Mouse (Mus musculus) gastrocnemius, postnatal 25 days (tissue): ENCODE measurements around the gene Akap13. TPM values are rescaled to one million over a fixed set of nuclear protein-coding genes. Genes with fewer than 3 reads are reported as not detected.

ENCODE experiments used
- DNase-seq: peaks from one replicate; pipeline ENCODE4 v3.0.0; 2022
- total RNA-seq, 2 experiments: library from RNA; stranded (reverse); gene quantifications; 1 replicate in 1 of 2; 2 replicates in 1 of 2; pipeline ENCODE4 v1.2.3; 2021

The Akap13 gene
- total RNA-seq, 2 experiments from 2014 or later = 51.5 to 63.2 TPM

DNA sequence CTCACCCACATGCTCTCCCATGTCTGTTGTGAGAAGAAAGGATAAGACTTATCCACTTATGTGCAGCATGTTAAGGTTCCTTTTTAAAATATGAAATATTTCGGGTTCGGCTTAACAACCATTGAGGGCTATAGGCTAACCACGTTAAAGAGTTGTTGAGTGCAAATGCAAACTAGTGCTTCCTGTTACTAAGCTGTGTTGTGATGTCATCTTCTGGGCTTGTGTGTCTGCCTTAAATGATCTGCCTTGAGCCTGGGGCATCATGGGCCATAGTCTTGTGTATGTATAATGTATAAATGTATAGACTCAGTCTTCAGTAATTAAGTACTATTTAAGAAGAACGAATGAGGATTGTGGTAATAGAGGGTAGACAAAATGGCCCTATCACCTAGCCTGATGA, 104.6 kb downstream of the Akap13 start:
- DNase-seq = no peak

DNA sequence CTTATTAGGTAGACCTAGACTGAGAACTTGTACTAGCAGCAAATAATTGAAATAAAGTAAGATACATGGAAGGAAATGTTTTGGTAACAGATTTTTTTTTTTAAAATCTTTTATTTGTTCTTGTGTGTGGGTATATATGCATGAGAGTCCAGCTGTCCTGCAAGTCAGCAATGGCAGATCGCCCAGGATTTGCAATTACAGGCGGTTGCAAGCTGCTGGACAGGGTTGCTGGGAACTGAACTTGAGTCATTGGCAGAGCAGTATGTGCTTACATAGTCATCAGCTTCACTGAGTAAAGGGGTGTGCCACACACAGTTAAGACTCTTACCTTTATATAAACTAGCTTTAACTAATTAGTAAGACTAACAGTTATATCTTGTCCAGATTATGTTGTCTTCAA, 105.2 kb downstream of the Akap13 start:
- DNase-seq = no peak

DNA sequence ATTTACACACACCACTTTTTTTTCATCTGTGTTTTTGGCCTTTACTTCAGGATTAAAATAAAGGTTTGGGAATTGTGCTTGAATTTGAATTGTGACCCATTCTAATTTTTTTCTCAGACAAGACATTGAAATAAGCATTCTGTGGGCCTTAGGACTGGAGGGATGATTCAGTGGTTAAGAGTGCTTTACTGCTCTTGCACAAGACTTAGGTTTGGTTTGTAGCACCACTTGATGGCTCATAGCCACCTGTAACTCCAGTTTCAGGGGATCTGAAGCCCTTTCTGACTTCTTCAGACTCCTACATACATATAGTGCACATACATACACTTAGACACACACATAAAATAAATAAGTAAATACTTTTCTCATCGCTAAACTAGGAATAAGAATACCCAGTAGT, 105.8 kb downstream of the Akap13 start:
- DNase-seq = no peak

DNA sequence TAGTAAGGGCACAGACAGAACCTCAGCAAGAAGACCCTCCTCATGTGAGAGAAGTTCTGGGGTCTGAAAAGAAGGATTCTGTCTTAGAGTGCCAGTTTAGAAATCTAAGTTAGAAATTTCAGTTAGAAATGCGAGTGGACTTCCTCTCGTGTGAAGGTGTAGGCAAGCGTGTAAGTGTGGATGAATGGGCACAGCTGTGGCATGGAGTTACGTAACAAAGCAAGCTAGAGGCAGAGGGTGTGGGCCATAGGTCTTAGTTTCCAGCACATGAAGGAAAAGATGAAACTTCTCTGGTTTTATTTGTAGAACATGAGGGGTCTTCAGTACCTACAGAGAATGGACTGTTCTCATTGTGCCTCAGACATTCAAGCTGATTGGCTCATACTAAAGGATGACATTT, 112.9 kb downstream of the Akap13 start:
- no peak for DNase-seq

DNA sequence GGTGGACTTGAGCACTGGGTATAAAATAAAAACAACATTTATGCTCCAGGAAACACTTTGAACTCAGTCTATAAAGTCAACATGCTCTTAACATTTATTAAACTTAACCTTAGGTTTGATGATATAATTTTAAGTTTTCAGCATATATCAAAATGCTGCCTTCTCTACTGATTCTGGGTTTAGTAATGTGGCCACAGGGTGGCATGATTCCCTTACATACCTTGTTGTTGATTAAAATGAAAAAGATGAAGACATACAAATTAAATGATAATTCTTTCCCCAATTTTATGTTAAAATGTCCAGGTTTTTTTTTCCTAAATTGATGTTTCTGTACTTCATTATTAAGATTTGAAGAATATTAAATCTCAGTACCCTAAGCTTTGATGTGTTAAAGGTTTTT, 113.5 kb downstream of the Akap13 start:
- DNase-seq = no peak

DNA sequence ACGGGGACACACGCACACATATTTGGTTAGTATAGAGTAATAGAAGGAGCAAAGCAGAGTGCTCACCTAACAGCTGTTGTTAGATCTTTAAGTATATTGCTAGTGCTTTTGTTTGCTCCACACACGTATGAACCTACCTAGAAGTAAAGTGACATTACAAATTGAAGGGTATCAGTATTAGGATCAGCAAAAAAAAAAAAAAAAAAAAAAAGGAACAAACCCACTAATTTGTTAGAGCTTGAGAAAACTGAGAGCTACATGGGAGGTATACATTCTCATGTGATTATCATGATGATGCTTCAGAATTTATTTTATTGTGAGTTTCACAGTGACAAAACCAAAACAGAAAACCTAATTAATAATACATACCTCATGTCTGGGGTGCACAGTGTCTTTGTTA, 114.9 kb downstream of the Akap13 start:
- no peak for DNase-seq

DNA sequence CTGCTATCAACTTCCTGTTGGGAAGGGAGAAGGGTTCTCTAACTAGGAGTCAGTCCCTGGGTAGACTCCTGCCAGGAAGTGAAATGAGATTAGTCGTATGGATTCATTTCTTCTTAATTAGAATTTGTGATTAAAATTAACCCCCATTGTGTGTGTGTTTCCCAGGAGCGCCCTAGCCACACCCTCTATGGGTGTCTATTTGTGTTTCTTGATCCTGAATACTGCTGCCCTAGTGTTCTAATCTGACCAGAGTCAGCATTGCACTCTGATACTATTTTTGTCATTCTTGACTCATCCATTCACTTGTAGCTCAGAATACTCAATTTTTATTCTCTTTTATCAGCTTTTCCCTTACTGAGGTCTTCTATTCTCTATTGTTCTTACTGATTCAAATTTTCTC, 115.7 kb downstream of the Akap13 start:
- no peak for DNase-seq

DNA sequence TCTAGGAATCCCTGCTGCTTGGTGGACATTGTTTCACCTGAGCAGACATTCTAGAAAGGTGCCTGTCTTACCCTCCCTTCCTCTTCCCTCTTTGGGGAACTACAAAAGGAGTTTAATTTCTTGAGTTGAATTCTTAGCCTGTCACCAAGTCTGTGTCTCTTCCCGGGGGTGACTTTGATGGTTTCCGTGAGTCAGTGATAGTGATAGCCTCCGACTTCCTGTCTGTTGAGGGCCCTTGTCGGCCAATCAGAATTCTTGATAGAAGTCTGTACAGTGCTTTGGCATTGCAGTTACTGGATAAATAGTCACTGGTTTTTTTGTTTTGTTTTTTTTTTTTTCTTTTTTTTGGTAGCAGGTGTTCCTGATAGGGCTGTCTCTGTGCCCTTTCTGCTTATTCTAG, 116.8 kb downstream of the Akap13 start:
- DNase-seq = no peak

DNA sequence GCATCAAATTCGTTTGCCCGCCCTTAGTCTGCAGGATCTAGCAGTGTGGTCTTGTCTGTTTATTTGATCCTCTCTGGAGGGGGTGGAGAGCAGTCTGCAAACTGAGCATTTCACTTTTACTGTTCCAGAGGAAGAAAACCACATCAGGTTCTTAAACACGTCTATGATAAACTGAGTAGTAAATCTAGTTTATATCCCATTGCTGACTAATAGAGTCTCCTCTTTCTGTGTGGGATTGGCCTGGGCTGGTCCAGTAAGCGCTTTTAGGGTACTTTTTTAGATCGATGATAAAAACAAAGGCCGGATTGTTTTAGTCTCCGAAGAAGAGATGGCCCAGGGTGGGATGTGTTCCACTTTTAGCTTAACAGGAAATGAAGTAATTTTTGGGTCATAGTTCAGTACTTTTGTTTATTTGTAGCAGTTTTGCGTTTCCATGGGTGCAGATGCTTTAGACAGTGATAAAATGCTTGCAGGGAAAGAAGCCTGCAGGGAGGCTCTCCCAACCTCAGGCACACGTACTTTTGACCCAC, 119.9 kb downstream of the Akap13 start:
- DNase-seq = no peak

DNA sequence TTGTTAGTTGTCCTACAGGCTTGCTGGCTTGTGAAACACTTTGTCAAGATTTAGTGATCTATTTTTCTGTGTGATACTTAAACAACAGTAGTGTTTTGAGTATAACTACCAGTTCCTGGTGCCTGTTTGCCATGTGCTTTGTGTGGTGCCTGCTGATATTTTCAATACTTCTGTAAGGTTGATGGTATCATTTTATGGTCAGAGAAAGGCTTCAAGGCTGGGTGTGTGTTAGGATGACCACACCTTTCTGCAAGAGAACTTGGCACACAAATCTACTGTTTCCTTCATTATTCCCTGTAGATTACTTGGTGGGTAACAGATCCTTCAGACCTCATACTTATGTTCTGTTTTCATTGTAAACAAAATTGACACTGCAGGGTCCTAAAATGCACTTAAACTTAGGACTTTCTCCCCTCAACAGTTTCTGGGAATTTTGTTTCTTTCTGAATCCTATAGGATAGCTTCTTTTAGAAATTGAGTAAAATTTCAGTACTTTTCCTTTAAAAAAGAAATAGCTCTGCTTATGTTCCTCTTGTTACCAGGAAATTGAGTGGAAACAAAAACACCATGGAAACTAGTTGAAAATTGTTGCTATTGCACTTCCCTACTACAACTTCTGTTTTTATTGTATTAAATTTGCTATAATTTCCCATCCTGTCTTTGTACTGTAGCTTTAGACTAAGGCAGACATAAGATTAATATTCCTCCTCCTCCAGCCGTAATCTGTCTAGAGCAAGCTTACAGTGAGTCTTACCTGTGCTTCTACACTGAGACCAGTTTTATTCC, 120.7 kb downstream of the Akap13 start:
- DNase-seq = no peak

DNA sequence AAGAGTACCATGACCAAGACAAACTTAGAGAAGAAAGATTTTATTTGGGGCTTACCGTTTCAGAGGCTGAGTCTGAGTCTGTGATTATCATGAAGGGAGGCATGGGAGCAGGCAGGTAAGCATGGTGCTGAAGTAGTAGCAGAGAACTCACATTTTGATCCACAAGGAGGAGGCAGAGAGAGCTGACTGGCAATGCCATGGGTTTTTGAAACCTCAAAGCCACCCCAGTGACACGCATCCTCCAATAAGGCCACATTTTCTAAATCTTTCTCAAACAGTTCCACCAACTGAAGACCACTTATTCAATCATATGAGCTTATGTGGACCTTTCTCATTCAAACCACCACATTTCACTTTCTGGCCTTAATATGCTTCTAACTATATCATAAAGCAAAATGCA, 121.5 kb downstream of the Akap13 start:
- no peak for DNase-seq

DNA sequence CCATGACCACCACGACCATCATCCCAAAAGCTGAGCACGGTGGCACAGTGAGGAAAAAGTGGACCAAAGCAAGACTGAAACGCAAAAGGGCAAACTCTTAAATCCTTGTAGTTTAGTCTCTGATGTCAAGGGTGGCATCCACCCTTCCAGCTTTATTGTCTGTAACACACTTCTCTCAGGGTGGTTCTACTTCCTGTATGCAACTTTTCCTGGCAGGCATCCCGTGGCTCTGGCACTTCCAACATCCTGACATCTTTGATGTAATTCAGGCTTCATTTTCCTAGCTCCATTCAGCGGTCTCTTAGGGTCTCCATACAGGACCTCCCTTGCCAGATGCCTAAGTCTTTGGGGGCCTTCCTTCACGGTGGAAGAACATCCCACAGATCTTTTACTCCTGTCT, 122.0 kb downstream of the Akap13 start:
- no peak for DNase-seq

DNA sequence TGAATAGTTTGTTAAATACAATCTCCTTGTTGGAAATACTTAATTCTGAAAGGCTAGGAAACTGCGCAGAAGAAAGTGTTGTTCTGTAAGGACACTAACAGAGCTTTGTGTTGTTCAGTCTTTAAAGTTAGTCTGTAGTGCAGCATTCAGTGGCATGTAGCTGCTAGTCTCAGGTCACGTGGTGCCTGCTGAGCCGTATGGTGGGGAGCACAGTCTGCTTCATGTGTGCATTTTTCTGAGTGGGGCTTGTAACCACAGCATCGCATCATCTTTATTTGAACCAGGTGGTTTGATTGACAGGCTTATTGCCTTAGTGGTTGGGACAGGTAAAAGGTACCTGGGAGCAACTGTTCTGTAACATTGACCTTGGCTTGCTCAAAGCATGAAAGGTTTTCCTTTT, 123.3 kb downstream of the Akap13 start:
- DNase-seq = no peak

DNA sequence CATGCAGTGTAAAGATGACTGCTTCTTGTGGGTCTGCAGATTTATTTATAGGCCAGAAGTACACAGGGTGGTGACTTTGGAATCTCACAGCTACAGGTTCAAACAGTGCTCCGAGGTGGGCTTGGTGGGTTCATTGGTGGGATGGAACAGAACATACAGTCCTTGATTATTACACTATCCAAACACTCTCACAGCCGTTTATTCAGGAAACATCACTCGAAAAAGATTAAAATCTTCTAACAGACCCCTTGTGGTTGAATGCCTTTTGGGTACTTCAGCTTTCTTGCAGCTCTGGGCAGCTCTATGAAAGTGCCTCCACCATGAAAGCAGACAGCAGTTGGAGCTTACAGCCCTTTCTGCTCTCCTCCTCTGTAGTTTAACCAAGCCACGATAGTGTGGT, 126.8 kb downstream of the Akap13 start:
- DNase-seq = no peak

DNA sequence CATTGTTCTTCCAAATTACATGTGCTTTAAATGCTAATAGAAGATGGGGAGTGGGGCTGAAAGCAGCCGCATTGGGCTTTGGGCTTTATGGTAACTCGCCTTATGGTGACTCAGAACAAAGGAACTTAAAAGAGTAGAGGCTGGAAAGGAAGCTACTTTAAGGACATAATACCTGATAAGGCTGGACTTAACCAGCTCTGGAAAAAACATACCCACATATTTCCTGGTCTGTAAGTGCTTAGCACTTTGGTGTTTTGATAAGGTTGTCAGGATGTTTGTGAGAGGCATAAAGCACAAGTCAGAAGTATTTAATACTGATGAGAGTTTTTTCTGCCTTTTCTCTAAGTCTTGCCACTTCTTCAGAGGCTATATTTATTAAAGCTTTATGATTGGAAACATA, 128.8 kb downstream of the Akap13 start:
- DNase-seq = no peak

DNA sequence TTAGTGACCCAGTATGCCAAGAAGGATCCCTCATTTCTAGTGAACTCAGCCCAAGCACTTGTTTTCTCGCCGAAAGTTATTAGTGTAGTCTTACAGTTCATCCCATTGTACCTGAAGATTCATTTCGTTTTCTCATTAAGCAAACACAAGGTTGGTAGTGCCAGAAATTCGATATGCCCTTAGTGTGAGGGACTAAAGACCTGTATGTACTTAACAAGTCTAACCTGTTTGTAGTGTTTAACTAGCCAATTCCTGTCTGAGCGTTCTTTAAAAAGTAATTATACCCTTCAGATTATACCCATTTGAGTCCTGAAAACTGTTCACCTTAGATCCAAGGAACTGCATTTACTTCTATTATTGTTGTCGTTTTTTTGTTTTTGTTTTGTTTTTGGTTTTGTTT, 130.1 kb downstream of the Akap13 start:
- DNase-seq = no peak

DNA sequence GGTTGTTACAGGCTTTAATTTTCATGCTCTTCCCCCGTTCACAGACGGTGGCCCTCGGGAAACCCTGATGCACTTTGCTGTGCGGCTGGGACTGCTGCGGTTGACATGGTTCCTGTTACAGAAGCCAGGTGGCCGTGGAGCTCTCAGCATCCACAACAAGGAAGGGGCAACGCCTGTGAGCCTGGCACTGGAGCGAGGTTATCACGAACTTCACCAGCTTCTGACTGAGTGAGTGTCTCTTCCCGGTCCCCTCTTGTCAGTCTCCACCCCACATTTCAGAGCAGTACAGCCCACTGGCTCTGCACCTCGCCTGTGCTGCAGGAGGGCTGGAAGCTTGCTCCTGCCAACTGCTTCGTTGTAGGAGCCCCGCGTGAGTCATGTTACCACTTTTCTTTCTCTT, 130.8 kb downstream of the Akap13 start:
- DNase-seq = peak; percentile 29

DNA sequence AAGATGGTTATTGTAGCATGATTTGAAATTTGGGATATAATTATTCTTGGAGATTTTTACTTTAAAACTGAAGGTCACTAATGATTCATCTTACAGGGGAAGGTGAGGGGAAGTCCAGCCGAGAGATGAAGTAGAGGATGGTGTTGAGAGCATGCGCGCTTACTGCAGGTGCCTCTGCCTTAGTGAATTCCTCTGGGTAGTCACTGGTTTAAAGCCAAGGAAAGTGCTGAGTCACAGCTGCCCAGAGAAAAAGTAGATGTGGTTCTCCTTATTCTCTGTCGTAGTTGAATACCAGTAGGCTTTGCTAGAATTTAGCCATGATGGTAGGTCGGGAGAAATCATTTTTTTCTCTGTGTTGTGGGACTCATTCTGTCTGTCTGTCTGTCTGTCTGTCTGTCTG, 132.4 kb downstream of the Akap13 start:
- no peak for DNase-seq

DNA sequence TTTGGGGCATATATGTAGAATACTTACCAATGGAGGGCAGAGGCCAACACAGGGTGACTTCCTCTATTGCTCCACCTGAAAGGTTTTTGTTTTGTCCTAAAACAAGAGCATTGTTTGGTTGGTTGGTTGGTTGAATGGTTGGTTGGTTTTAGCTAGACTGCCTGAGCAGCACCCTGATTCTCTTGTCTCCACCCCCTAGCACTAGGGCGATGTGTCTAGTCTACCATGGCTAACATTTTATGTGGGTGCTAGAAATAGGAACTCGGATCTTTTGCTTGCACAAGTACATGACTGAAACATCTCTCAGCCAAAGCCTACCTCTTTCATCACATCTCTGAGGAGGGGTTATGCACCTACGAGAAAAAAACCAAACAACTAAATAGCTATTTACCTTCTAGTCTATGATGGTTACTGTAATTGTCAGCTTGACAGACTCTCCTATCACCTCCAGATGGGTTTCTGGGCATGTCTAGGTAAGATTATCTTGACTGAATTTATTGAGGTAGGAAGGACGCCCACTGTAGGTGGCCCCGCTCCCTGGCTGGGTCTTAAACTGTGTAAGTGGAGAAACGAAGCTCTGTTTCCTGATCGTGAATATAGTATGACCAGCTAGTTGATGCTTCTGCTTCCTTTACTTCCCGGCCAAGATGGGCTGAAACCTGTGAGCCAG, 134.1 kb downstream of the Akap13 start:
- no peak for DNase-seq

DNA sequence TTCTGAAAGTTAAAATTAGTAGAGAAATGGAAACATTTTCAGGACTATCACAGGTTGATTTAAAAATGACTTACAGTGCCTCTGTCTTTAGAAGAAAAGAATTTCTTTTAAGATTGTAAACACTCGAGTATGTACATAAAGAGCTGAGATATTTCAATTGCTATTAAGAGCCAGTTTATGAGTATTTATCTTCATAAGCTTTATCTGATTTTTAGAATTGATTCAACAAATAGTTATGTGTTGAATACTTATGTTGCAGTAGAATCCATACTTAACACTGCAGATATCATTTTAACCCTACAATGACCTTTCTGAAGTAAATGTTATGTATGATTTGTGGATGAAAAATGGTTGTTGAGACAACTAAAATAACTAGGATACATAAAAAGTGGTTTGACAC, 136.6 kb downstream of the Akap13 start:
- no peak for DNase-seq

DNA sequence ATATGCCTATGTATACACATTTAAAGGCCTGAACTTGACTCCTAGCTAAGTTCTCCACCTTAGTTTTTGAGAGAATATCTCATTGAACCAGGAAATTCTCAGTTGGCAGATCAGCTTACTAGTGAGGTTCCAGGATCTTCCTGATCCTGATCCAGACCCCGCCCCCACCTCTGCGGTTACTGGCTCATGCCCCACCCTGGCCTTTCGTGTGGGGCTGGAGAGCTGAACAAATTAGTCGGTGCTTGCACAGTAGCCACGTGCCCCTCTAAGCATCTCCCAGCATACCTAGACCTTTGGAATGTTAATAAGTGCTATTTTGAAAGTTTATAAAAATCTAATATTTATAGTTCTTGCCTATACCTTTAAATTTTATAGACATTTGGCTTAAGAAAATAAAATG, 139.5 kb downstream of the Akap13 start:
- peak; percentile 59 for DNase-seq

DNA sequence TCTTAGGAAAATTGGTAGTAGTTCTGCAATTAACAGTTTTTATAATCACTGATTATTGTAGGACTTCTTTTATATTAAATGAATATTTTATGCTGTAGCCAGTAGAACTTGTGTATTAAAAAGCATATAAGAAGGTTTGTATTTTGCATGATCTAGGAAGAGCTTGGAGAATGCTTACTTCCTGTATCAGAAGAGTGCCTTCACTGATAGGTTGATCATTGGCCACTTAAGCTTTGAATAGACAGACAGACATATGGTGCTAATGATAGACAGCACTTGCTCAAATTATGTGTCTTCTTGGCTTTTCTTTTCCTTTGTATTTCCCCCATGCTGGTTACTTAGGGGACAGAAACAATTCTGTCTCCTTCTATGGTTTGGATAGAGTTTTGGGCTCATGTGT, 139.9 kb downstream of the Akap13 start:
- DNase-seq = no peak

DNA sequence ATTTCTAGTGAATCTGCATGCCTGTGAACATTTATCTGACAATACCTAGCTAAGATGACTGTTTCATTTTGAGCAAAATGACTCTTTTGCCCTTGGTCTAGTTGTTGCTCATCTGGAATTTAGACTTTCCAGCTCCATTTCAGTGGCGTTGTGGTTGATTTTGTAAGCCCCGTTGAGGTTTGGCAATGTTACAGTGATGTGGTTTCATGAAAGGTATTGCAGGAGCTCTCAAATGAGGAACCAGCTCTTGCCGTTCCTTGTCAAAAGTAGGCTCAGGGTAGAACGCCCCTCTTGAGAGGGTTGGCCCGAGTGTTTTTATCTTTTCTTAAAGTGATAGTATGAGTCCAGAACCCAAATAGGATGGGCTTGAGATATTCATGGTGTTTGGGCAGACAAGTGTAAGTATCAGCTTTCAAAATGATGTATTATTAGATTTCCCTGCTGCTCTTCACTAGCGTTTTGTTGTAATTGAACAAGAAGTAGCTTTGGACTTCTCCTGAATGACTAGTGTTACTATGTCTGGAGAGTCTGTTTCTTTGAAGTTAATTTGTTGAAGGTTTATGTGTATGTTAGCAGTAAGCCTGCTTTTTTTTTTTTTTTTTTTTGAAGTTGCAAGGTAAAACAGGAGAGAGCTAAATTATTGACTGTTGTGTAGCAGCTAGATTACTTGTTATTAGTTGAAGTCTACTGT, 140.9 kb downstream of the Akap13 start:
- DNase-seq = no peak
